Mouse (Mus musculus) bone marrow, adult 2 months (tissue): ENCODE results near the gene Eif4h.

Experiments
- CTCF ChIP-seq: fragments of 200-500 bp; IDR thresholded peaks from 2 replicates; pipeline ENCODE4 v1.5.1; 2011; ENCODE audit warnings: low read length, control low read depth; ENCODE audit not compliant: control insufficient read depth, insufficient read depth
- POLR2A ChIP-seq: fragments of 200-500 bp; IDR thresholded peaks from 2 replicates; pipeline ENCODE4 v1.6.1; 2011; ENCODE audit warnings: low read depth, mild to moderate bottlenecking, control low read depth, low read length, borderline replicate concordance; ENCODE audit not compliant: control insufficient read depth

DNA sequence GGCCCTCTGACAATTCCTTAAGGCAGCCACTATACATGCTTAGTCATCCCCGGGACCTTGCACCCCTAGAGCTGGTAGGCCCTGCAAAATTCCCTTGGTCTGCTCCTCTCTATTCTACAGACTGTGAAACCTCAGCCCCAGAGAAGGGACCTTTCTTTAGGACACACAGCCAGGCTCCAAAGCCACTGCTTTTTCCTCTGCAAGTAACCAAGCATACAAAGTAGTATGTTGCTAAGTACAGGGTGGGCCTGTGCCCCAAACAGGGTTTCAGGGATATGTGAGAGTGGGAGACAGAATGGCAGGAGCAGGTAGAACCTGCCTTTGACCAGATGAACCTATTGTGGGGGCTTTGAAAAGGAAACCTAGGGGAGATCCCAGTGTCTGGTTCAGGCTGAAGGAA, 47.9 kb upstream of the Eif4h start:
- TF ChIP-seq POLR2A: no peak
- no peak for TF ChIP-seq CTCF
